Mouse (Mus musculus): ENCODE data around the gene Hspa12b. TPM values are rescaled to one million over a fixed set of nuclear protein-coding genes. Genes with fewer than 3 reads are reported as not detected.

Gene Hspa12b
- total RNA-seq, 2 experiments from 2014 or later = 11.7 to 14.8 TPM

- no peak for TF ChIP-seq CTCF (IDR thresholded peaks at IDR 0.05)
- Histone ChIP-seq H3K4me3 (peak within 1 kb of the TSS; percentile 43), H3K27ac (peak within 1 kb of the TSS; percentile 72)
- no peak for DNase-seq
- intact Hi-C loops (cut with DNase I) = no loop called here
Observed at GRCm38 (mm10) chr2:131132930-131133547, 6.0 kb downstream of the Hspa12b start, which contains the start of gene Gm11037. Gm11037 (plus strand) TSS chr2:131133497.

GRCm38 (mm10) chr2:131134381-131134780, 7.3 kb downstream of the Hspa12b start:
- Histone ChIP-seq H3K4me3 (peak overlapping the region; percentile 54), H3K27ac (peak overlapping the region; percentile 87)
- TF ChIP-seq CTCF (IDR thresholded peaks at IDR 0.05) = no peak
- no peak for DNase-seq
- intact Hi-C loops (cut with DNase I) = no loop called here

GRCm38 (mm10) chr2:131134826-131135400, 7.8 kb downstream of the Hspa12b start:
- intact Hi-C loops (cut with DNase I) = no loop called here
- no peak for TF ChIP-seq CTCF (IDR thresholded peaks at IDR 0.05)
- H3K27ac ChIP-seq = peak overlapping the region; percentile 87
- H3K4me3 ChIP-seq = peak overlapping the region; percentile 54
- no peak for DNase-seq

- intact Hi-C loops (cut with DNase I) = no loop called here
- DNase-seq = no peak
- Histone ChIP-seq H3K4me3 (peak overlapping the region; percentile 32), H3K27ac (peak overlapping the region; percentile 87)
- TF ChIP-seq CTCF (IDR thresholded peaks at IDR 0.05) = no peak
Observed at GRCm38 (mm10) chr2:131135521-131136139, 8.6 kb downstream of the Hspa12b start.

GRCm38 (mm10) chr2:131138296-131138695, 11.2 kb downstream of the Hspa12b start:
- H3K27ac ChIP-seq = peak overlapping the region; percentile 87
- no peak overlapping the region for H3K4me3 ChIP-seq
- no peak for DNase-seq
- intact Hi-C loops (cut with DNase I) = no loop called here
- TF ChIP-seq CTCF (IDR thresholded peaks at IDR 0.05) = no peak

GRCm38 (mm10) chr2:131138760-131139159, 11.7 kb downstream of the Hspa12b start:
- intact Hi-C loops (cut with DNase I) = no loop called here
- no peak for DNase-seq
- peak overlapping the region; percentile 87 for H3K27ac ChIP-seq
- no peak for TF ChIP-seq CTCF (IDR thresholded peaks at IDR 0.05)
- H3K4me3 ChIP-seq = no peak overlapping the region

GRCm38 (mm10) chr2:131139287-131139686, 12.2 kb downstream of the Hspa12b start:
- TF ChIP-seq CTCF (IDR thresholded peaks at IDR 0.05) = no peak
- no peak for DNase-seq
- Histone ChIP-seq H3K27ac (peak overlapping the region; percentile 87), H3K4me3 (no peak overlapping the region)
- intact Hi-C loops (cut with DNase I) = no loop called here

GRCm38 (mm10) chr2:131139886-131140532, 12.9 kb downstream of the Hspa12b start:
- H3K27ac ChIP-seq = peak overlapping the region; percentile 87
- no peak for TF ChIP-seq CTCF (IDR thresholded peaks at IDR 0.05)
- intact Hi-C loops (cut with DNase I) = no loop called here
- H3K4me3 ChIP-seq = peak overlapping the region; percentile 40
- DNase-seq = peak; percentile 57

GRCm38 (mm10) chr2:131140533-131140905, 13.4 kb downstream of the Hspa12b start:
- TF ChIP-seq CTCF (IDR thresholded peaks at IDR 0.05) = no peak
- Histone ChIP-seq H3K27ac (peak overlapping the region; percentile 87), H3K4me3 (peak overlapping the region; percentile 40)
- intact Hi-C loops (cut with DNase I) = no loop called here
- DNase-seq = no peak

- no peak for DNase-seq
- intact Hi-C loops (cut with DNase I) = no loop called here
- TF ChIP-seq CTCF (IDR thresholded peaks at IDR 0.05) = no peak
- Histone ChIP-seq H3K27ac (peak overlapping the region; percentile 87), H3K4me3 (peak overlapping the region; percentile 40; the same call in 1 of the 2 replicates)
Observed at GRCm38 (mm10) chr2:131141336-131141986, 14.4 kb downstream of the Hspa12b start.

GRCm38 (mm10) chr2:131142592-131142991, 15.5 kb downstream of the Hspa12b start:
- peak; percentile 83 for TF ChIP-seq CTCF (IDR thresholded peaks at IDR 0.05)
- DNase-seq = peak; percentile 87
- intact Hi-C loops (cut with DNase I) = loop anchor here (1.0 kb wide), 1 partner anchor 47 kb away; no protein-coding TSS in a partner anchor
- H3K4me3 ChIP-seq = peak overlapping the region; percentile 48
- H3K27ac ChIP-seq = peak overlapping the region; percentile 87

- intact Hi-C loops (cut with DNase I) = no loop called here
- peak overlapping the region; percentile 87 for H3K27ac ChIP-seq
- no peak for DNase-seq
- peak overlapping the region; percentile 48 for H3K4me3 ChIP-seq
- TF ChIP-seq CTCF (IDR thresholded peaks at IDR 0.05) = no peak
Observed at GRCm38 (mm10) chr2:131143007-131143780, 16.1 kb downstream of the Hspa12b start.
